Mouse (Mus musculus) liver, adult 2 months (tissue): ENCODE measurements around the gene Ntn5.

Experiments
- CTCF ChIP-seq: fragments of 200-500 bp; IDR thresholded peaks from 2 replicates; pipeline ENCODE4 v1.5.1; 2011; ENCODE audit warnings: low read depth, low read length, control low read depth
- POLR2A ChIP-seq: fragments of 200-500 bp; IDR thresholded peaks from 2 replicates; pipeline ENCODE4 v1.6.1; 2011; ENCODE audit warnings: low read length, control low read depth; ENCODE audit not compliant: insufficient read depth; ENCODE audit errors: extremely low read depth

GRCm38 (mm10) chr7:45710477-45711191, 26.8 kb downstream of the Ntn5 start:
- TF ChIP-seq CTCF = peak; percentile 13; the same call in 1 of the 2 replicates
- TF ChIP-seq POLR2A = peak; percentile 25; the same call in 1 of the 2 replicates
